Mouse (Mus musculus) right cerebral cortex, postnatal 25 days (tissue): ENCODE data around the gene Olfr18.
"Not testable (repeated sequence)": the region's sequence is repeated elsewhere in the genome, so short reads cannot be mapped to it uniquely, and the experiment has no call there.

Experiments
- DNase-seq: peaks from one replicate; pipeline ENCODE4 v3.0.0; 2022

The Olfr18 gene

GRCm38 (mm10) chr9:20335994-20336393, at the start of gene Olfr18:
Gene Olfr18 (minus strand): TSS chr9:20336094.
- DNase-seq, result no peak

GRCm38 (mm10) chr9:20385343-20385703, 49.4 kb upstream of the Olfr18 start:
- DNase-seq, result no peak

- peak; percentile 88 for DNase-seq
These were observed 48.8 kb upstream of the Olfr18 start, which contains the start of gene Zfp560 for GRCm38 (mm10) chr9:20384532-20385342. Gene Zfp560 (minus strand): TSS chr9:20385177.

- no peak for DNase-seq
These were observed 47.8 kb upstream of the Olfr18 start for GRCm38 (mm10) chr9:20383659-20384058.

- DNase-seq, result no peak
These were observed 38.8 kb upstream of the Olfr18 start for GRCm38 (mm10) chr9:20374712-20375111.

GRCm38 (mm10) chr9:20367311-20367710, 31.4 kb upstream of the Olfr18 start:
- no peak for DNase-seq

GRCm38 (mm10) chr9:20348501-20348900, 12.6 kb upstream of the Olfr18 start:
- no peak for DNase-seq

- no peak for DNase-seq
These were observed 37.7 kb downstream of the Olfr18 start, which contains the start of gene Olfr873 for GRCm38 (mm10) chr9:20298232-20298631. Gene Olfr873 (plus strand): TSS chr9:20298532.

GRCm38 (mm10) chr9:20295562-20295961, 40.3 kb downstream of the Olfr18 start:
- not testable (repeated sequence) for DNase-seq

GRCm38 (mm10) chr9:20282051-20282450, 53.8 kb downstream of the Olfr18 start, which contains the start of gene Olfr39:
Gene Olfr39 (plus strand): TSS chr9:20282351.
- no peak for DNase-seq
